Mouse (Mus musculus): ENCODE data around the gene Txn1. TPM values are rescaled to one million over a fixed set of nuclear protein-coding genes. Genes with fewer than 3 reads are reported as not detected.
A peak's percentile ranks its signal among the peaks of the same experiment; 100 is the strongest.

Gene Txn1
- polyA plus RNA-seq, 1 experiment: 125 TPM

- no peak for DNase-seq
- WGBS: 74% methylated on average over 2 of the region's 2 CpGs
- H3K27ac ChIP-seq (ENCODE audit: insufficient read depth, low read length): no peak overlapping the region
- no peaks in the 10 kb centered on the region for H3K27me3 ChIP-seq (ENCODE audit: control insufficient read depth, insufficient read depth, low read length)
- no peak for TF ChIP-seq CTCF (IDR thresholded peaks at IDR 0.05; ENCODE audit: borderline replicate concordance, insufficient read depth, low read depth, low read length)
- no peak for TF ChIP-seq POLR2A (IDR thresholded peaks at IDR 0.05; ENCODE audit: borderline replicate concordance, insufficient read depth, low read length)
- no peak overlapping the region for H3K4me3 ChIP-seq (replicated peaks; ENCODE audit: insufficient read depth, low read depth, low read length)
- no peaks in the 10 kb centered on the region for H3K4me1 ChIP-seq (ENCODE audit: control insufficient read depth, insufficient read depth, low read length)
Measured at GRCm38 (mm10) chr4:57906708-57907107, 49.5 kb downstream of the Txn1 start.

GRCm38 (mm10) chr4:57904638-57905037 is 51.6 kb downstream of the Txn1 start:
- no peaks in the 10 kb centered on the region for H3K27me3 ChIP-seq (ENCODE audit: control insufficient read depth, insufficient read depth, low read length)
- H3K4me1 ChIP-seq (ENCODE audit: control insufficient read depth, insufficient read depth, low read length): no peaks in the 10 kb centered on the region
- DNase-seq: no peak
- no peak overlapping the region for H3K27ac ChIP-seq (ENCODE audit: insufficient read depth, low read length)
- WGBS: 31% methylated on average over 9 of the region's 9 CpGs
- no peak overlapping the region for H3K4me3 ChIP-seq (replicated peaks; ENCODE audit: insufficient read depth, low read depth, low read length)
- no peak for TF ChIP-seq POLR2A (IDR thresholded peaks at IDR 0.05; ENCODE audit: borderline replicate concordance, insufficient read depth, low read length)
- TF ChIP-seq CTCF (IDR thresholded peaks at IDR 0.05; ENCODE audit: borderline replicate concordance, insufficient read depth, low read depth, low read length): no peak

GRCm38 (mm10) chr4:57904211-57904610 is 52.0 kb downstream of the Txn1 start:
- no peak overlapping the region for H3K4me3 ChIP-seq (replicated peaks; ENCODE audit: insufficient read depth, low read depth, low read length)
- no peaks in the 10 kb centered on the region for H3K27me3 ChIP-seq (ENCODE audit: control insufficient read depth, insufficient read depth, low read length)
- DNase-seq: peak; percentile 33 to 56
- WGBS: 9% methylated on average over 5 of the region's 5 CpGs
- H3K4me1 ChIP-seq (ENCODE audit: control insufficient read depth, insufficient read depth, low read length): no peaks in the 10 kb centered on the region
- TF ChIP-seq POLR2A (IDR thresholded peaks at IDR 0.05; ENCODE audit: borderline replicate concordance, insufficient read depth, low read length) (no peak), CTCF (IDR thresholded peaks at IDR 0.05; ENCODE audit: borderline replicate concordance, insufficient read depth, low read depth, low read length) (peak; percentile 85)
- H3K27ac ChIP-seq (ENCODE audit: insufficient read depth, low read length): no peak overlapping the region

- DNase-seq: no peak
Measured at GRCm38 (mm10) chr4:57902619-57903018, 53.6 kb downstream of the Txn1 start.

GRCm38 (mm10) chr4:57901210-57901609 is 55.0 kb downstream of the Txn1 start:
- DNase-seq: peak; percentile 23 to 47
- TF ChIP-seq CTCF (IDR thresholded peaks at IDR 0.05; ENCODE audit: borderline replicate concordance, insufficient read depth, low read depth, low read length) (peak; percentile 90), POLR2A (IDR thresholded peaks at IDR 0.05; ENCODE audit: borderline replicate concordance, insufficient read depth, low read length) (no peak)
- no peak overlapping the region for H3K4me3 ChIP-seq (replicated peaks; ENCODE audit: insufficient read depth, low read depth, low read length)
- H3K27me3 ChIP-seq (ENCODE audit: control insufficient read depth, insufficient read depth, low read length): no peaks in the 10 kb centered on the region
- WGBS: 6% methylated on average over 4 of the region's 4 CpGs
- no peaks in the 10 kb centered on the region for H3K4me1 ChIP-seq (ENCODE audit: control insufficient read depth, insufficient read depth, low read length)
- H3K27ac ChIP-seq (ENCODE audit: insufficient read depth, low read length): no peak overlapping the region

More at GRCm38 (mm10) chr4:57902619-57903018, 53.6 kb downstream of the Txn1 start:
- H3K4me1 ChIP-seq (ENCODE audit: control insufficient read depth, insufficient read depth, low read length): no peaks in the 10 kb centered on the region
- no peaks in the 10 kb centered on the region for H3K27me3 ChIP-seq (ENCODE audit: control insufficient read depth, insufficient read depth, low read length)
- TF ChIP-seq POLR2A (IDR thresholded peaks at IDR 0.05; ENCODE audit: borderline replicate concordance, insufficient read depth, low read length): no peak
- TF ChIP-seq CTCF (IDR thresholded peaks at IDR 0.05; ENCODE audit: borderline replicate concordance, insufficient read depth, low read depth, low read length): no peak
- H3K27ac ChIP-seq (ENCODE audit: insufficient read depth, low read length): no peak overlapping the region
- 84% methylated on average over 5 of the region's 5 CpGs for whole genome bisulfite sequencing
- H3K4me3 ChIP-seq (replicated peaks; ENCODE audit: insufficient read depth, low read depth, low read length): no peak overlapping the region

- no peak overlapping the region for H3K4me3 ChIP-seq (replicated peaks; ENCODE audit: insufficient read depth, low read depth, low read length)
- H3K27ac ChIP-seq (ENCODE audit: insufficient read depth, low read length): no peak overlapping the region
- WGBS: 84% methylated on average over 3 of the region's 3 CpGs
- DNase-seq: no peak
- TF ChIP-seq POLR2A (IDR thresholded peaks at IDR 0.05; ENCODE audit: borderline replicate concordance, insufficient read depth, low read length) (no peak), CTCF (IDR thresholded peaks at IDR 0.05; ENCODE audit: borderline replicate concordance, insufficient read depth, low read depth, low read length) (no peak)
- H3K27me3 ChIP-seq (ENCODE audit: control insufficient read depth, insufficient read depth, low read length): no peaks in the 10 kb centered on the region
- H3K4me1 ChIP-seq (ENCODE audit: control insufficient read depth, insufficient read depth, low read length): no peaks in the 10 kb centered on the region
Measured at GRCm38 (mm10) chr4:57896631-57897030, 59.6 kb downstream of the Txn1 start.

- DNase-seq: no peak
- no peaks in the 10 kb centered on the region for H3K4me1 ChIP-seq (ENCODE audit: control insufficient read depth, insufficient read depth, low read length)
- no peak overlapping the region for H3K4me3 ChIP-seq (replicated peaks; ENCODE audit: insufficient read depth, low read depth, low read length)
- H3K27me3 ChIP-seq (ENCODE audit: control insufficient read depth, insufficient read depth, low read length): no peaks in the 10 kb centered on the region
- TF ChIP-seq POLR2A (IDR thresholded peaks at IDR 0.05; ENCODE audit: borderline replicate concordance, insufficient read depth, low read length) (no peak), CTCF (IDR thresholded peaks at IDR 0.05; ENCODE audit: borderline replicate concordance, insufficient read depth, low read depth, low read length) (no peak)
- WGBS: 75% methylated on average over 6 of the region's 6 CpGs
- H3K27ac ChIP-seq (ENCODE audit: insufficient read depth, low read length): no peak overlapping the region
Measured at GRCm38 (mm10) chr4:57895902-57896301, 60.3 kb downstream of the Txn1 start.

- Histone ChIP-seq H3K4me1 (ENCODE audit: control insufficient read depth, insufficient read depth, low read length) (no peaks in the 10 kb centered on the region), H3K27me3 (ENCODE audit: control insufficient read depth, insufficient read depth, low read length) (no peaks in the 10 kb centered on the region), H3K27ac (ENCODE audit: insufficient read depth, low read length) (no peak overlapping the region), H3K4me3 (replicated peaks; ENCODE audit: insufficient read depth, low read depth, low read length) (no peak overlapping the region)
- DNase-seq: no peak
- TF ChIP-seq CTCF (IDR thresholded peaks at IDR 0.05; ENCODE audit: borderline replicate concordance, insufficient read depth, low read depth, low read length) (no peak), POLR2A (IDR thresholded peaks at IDR 0.05; ENCODE audit: borderline replicate concordance, insufficient read depth, low read length) (no peak)
- 60% methylated on average over 5 of the region's 5 CpGs for WGBS
Measured at GRCm38 (mm10) chr4:57895140-57895539, 61.1 kb downstream of the Txn1 start.

Other genes with a start within 250 kb of the Txn1 start
- 33.6 and 34.5 TPM in 2 replicates for gene Akap2, start 238.8 kb downstream of the Txn1 start, polyA plus RNA-seq (2012; rRNA removed)
- gene D630039A03Rik, start 40.1 kb downstream of the Txn1 start, polyA plus RNA-seq (2012; rRNA removed): 0.54 and 0.86 TPM in 2 replicates
- gene Txndc8, start 52.7 kb upstream of the Txn1 start, polyA plus RNA-seq (2012; rRNA removed): not detected in 2 replicates

Data from cerebellum, adult 2 months (tissue).